Mouse (Mus musculus) left cerebral cortex, adult 2 months (tissue): ENCODE data around the gene Atg101. TPM values are rescaled to one million over a fixed set of nuclear protein-coding genes. Genes with fewer than 3 reads are reported as not detected.
"Not testable (repeated sequence)": the region's sequence is repeated elsewhere in the genome, so short reads cannot be mapped to it uniquely, and the experiment has no call there.

Source experiments
- DNase-seq, 2 experiments: peaks; one replicate each; pipeline ENCODE4 v3.0.0; 2021 to 2022; ENCODE audit warnings: low spot score in 2 of 2, mixed read lengths in 1 of 2; ENCODE audit errors: extremely low spot score in 1 of 2
- H3K27ac ChIP-seq: fragments of 200-600 bp; 2 replicates; pipeline ENCODE4 v1.8.1; 2022
- H3K4me3 ChIP-seq: fragments of 200-600 bp; 2 replicates; pipeline ENCODE4 v1.8.1; 2022
- CTCF ChIP-seq: fragments of 200-600 bp; IDR thresholded peaks from 2 replicates; pipeline ENCODE4 v1.8.1; 2022; ENCODE audit warnings: antibody characterized with exemption, mild to moderate bottlenecking, moderate library complexity
- intact Hi-C: fragments of 180-260 bp; cut with DNase I; formaldehyde crosslinking; loops from one replicate; pipeline ENCODE4 v1.15.1; 2025
- total RNA-seq, 2 experiments: library from RNA; stranded (reverse); gene quantifications; 2 replicates each; pipeline ENCODE4 v1.2.3; 2021

Gene Atg101
- total RNA-seq, 2 experiments from 2014 or later: 41.9 to 44.5 TPM

DNA sequence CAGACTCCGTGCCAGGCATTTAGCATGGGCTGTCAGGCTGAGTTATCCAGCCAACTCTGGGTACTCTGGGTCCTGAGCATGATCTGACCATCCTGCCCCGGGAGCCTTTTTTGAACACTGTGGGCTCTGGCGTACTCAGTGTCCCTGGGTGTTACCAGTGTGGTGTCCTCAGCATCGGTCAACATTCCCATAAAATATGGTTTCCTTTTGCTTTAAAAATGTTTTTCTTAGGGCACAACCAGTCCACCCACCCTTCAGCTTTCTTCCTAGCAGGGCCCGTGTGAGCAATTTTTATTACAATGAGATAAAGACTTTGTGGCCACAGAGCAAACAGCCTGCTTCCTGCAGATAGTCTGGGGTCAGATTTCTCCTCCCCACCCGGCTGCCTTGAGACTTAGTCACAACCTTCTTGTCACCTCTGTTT lies 36.6 kb downstream of the Atg101 start:
- intact Hi-C loops: no loop called here
- Histone ChIP-seq H3K27ac (no peak overlapping the region), H3K4me3 (no peak overlapping the region)
- no peak for TF ChIP-seq CTCF
- DNase-seq: no peak

DNA sequence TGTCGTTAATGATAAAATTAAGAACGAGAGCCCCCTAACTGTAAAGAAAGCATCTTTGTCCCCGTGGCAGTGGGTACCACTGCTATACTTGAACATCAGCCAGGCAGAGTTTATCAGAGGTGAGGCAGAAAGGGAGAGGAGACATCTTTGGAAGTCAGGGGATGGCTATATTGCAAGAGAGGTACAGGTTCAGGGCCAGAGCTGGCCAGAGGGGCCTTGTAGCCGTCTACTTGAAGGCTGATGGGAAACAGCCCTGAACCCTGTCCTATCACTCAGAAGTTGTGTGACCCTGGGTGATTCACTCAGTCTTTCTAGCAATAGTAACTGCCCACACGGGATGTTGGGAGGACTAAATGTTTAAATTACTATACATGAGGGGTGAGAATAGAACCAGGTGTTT lies 37.1 kb downstream of the Atg101 start:
- no peak overlapping the region for H3K27ac ChIP-seq
- TF ChIP-seq CTCF: no peak
- intact Hi-C loops: no loop called here

DNA sequence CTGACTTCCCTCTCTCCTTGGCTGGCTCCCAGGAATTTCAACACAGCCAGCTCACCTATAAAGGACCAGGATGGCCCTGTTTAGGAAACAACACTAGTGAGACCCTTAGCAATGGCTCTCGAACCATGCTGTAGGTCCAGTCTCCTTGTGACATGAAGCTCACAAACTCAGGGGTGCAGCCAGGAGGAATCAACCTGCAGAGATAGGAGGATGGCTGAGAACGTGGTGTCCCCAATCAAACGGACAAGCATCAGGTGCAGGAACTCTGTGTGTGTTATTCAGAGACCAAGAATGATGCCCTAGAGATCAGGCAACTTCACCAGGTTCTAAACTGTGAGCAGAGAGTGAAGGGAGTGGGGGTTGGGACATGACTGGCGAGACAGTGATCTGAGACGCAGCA lies 38.0 kb downstream of the Atg101 start:
- no peak for TF ChIP-seq CTCF
- intact Hi-C loops: no loop called here
- H3K27ac ChIP-seq: no peak overlapping the region
- DNase-seq: no peak
- H3K4me3 ChIP-seq: no peak overlapping the region

More for the DNA sequence above, 37.1 kb downstream of the Atg101 start:
- DNase-seq: no peak
- H3K4me3 ChIP-seq: no peak overlapping the region

- no peak for TF ChIP-seq CTCF
- H3K27ac ChIP-seq: no peak overlapping the region
- intact Hi-C loops: no loop called here
- no peak overlapping the region for H3K4me3 ChIP-seq
- no peak for DNase-seq
These were observed 38.6 kb downstream of the Atg101 start for GRCm38 (mm10) chr15:101322640-101323039.

GRCm38 (mm10) chr15:101323511-101323910 lies 39.4 kb downstream of the Atg101 start:
- no peak; the same call in 1 of the 2 replicates for TF ChIP-seq CTCF
- intact Hi-C loops: no loop called here
- no peak overlapping the region for H3K4me3 ChIP-seq
- H3K27ac ChIP-seq: no peak overlapping the region
- no peak for DNase-seq

DNA sequence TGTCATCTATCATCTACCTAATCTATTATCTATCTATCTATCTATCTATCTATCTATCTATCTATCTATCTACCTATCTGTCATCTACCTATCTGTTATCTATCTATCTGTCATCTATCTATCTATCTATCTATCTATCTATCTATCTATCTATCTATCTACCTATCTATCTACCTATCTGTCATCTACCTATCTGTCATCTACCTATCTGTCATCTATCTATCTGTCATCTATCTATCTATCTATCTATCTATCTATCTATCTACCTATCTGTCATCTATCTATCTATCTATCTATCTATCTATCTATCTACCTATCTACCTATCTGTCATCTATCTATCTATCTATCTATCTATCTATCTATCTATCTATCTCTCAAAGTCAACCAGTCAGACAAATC lies 40.3 kb downstream of the Atg101 start:
- DNase-seq, H3K27ac ChIP-seq, H3K4me3 ChIP-seq, intact Hi-C loops: not testable (repeated sequence)

GRCm38 (mm10) chr15:101325991-101326534 lies 42.0 kb downstream of the Atg101 start:
- TF ChIP-seq CTCF: no peak
- no peak overlapping the region for H3K4me3 ChIP-seq
- DNase-seq: no peak
- intact Hi-C loops: no loop called here
- H3K27ac ChIP-seq: no peak overlapping the region

DNA sequence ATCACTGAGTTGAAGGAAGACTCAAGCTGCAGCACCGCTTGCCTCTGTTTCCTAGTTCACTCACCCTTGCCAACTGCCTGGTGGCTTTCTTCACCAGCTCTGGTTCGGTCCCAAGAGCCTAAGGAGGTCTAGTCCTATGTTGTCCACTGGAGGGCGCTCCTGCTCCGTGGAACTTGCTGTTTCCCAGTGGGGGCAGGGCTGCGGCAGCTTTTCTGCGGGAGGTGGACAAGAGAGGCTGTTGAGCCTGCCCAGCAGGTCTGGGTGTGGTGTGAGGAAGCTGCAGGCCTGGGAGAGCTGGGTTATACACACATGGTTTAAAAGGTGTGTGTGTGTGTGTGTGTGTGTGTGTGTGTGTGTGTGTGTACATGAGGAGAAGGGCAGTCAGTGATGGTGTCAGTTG lies 43.2 kb downstream of the Atg101 start:
- no peak overlapping the region for H3K27ac ChIP-seq
- intact Hi-C loops: loop anchor here (1.0 kb wide), 1 partner anchor 657 kb away; no protein-coding TSS in a partner anchor
- TF ChIP-seq CTCF: peak; percentile 89
- DNase-seq: peak; percentile 82 to 90
- H3K4me3 ChIP-seq: no peak overlapping the region

- DNase-seq: no peak
- Histone ChIP-seq H3K4me3 (no peak overlapping the region), H3K27ac (no peak overlapping the region)
- intact Hi-C loops: no loop called here
- TF ChIP-seq CTCF: no peak
These were observed 44.9 kb downstream of the Atg101 start for GRCm38 (mm10) chr15:101328876-101329563.

DNA sequence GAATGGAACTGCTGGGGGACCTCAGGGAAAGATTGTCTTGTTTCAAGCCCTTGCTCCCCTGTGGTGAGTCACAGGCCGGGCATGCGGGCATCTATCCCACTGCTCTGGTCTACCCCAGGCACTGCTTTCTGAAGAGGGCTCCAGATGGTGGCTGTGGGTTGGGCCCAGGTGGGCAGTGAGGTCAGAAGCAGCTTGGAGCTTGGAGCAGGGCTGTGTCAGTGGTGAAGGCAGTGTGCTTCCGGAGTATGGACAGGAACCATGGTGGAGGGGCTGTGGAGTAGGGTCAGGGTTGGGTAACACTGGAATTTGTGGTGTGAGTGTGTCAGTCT lies 45.5 kb downstream of the Atg101 start:
- H3K27ac ChIP-seq: no peak overlapping the region
- intact Hi-C loops: no loop called here
- no peak for TF ChIP-seq CTCF
- DNase-seq: no peak
- H3K4me3 ChIP-seq: no peak overlapping the region

DNA sequence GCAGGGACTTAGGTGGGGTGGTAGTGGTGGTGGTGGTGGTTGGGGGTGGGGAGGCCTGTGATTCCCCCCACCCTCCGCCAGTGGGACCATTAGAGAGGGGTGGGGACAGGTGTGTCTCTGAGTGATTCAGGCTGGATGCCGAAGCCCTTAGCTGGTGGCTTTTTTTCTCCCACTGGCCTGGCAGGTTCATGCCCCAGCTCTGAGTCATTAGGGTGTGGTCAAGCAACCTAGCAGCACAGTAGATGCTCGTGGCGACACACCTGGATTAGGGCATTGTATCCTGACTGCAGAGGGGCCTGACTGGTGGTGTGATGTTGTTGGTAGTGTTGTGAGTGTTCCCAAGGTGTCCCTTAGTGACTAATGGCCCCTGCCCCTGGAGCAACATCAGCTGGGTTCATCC lies 47.0 kb downstream of the Atg101 start:
- intact Hi-C loops: no loop called here
- no peak for DNase-seq
- H3K27ac ChIP-seq: no peak overlapping the region
- H3K4me3 ChIP-seq: no peak overlapping the region
- TF ChIP-seq CTCF: no peak

DNA sequence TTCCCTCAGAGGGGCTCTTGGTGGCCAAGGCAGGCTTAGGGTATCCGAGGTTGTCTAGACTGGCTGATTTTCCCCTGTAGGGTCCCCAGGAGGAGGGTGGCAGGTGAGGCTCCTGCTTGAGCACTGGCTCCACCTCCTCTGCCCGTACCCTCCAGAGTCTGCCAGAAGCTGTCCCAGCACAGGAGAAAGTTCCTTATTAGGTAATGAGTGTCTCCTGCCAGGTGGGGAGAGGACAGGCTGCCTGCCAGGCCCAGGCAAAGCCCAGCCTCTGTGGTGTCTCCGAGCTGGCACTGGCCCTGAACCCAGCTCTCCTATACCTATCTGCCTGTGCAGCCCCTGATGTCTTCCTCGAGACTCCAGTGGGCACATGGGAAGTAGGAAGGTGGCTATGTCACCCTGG lies 48.3 kb downstream of the Atg101 start:
- Histone ChIP-seq H3K27ac (no peak overlapping the region), H3K4me3 (no peak overlapping the region)
- no peak for TF ChIP-seq CTCF
- intact Hi-C loops: no loop called here
- no peak for DNase-seq

DNA sequence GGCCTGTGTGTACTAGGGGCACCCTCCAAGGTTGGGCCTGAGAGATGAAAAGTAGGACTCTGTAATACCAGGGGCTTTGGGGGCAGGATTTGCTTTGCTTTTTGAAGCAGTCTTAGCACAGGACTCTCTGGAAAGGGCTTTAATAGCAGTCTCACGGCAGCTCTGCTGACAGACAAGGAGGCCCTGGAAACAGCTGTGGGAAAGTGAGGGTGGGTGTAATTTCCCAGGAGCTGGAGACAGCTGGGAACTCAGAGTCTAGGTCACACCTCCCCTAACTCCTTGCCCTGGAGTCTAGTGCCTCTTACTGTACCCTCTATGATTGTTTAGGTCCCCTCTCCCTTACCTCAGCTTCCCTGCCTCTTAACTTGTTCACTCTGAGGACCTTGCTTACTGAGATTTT lies 49.1 kb downstream of the Atg101 start:
- Histone ChIP-seq H3K4me3 (no peak overlapping the region), H3K27ac (no peak overlapping the region)
- DNase-seq: no peak
- TF ChIP-seq CTCF: no peak
- intact Hi-C loops: no loop called here
